Mouse (Mus musculus): ENCODE data around the gene Polr2b. TPM values are rescaled to one million over a fixed set of nuclear protein-coding genes. Genes with fewer than 3 reads are reported as not detected.

The Polr2b gene
- polyA plus RNA-seq, 1 experiment from 2014 or later, result 40.4 TPM

DNA sequence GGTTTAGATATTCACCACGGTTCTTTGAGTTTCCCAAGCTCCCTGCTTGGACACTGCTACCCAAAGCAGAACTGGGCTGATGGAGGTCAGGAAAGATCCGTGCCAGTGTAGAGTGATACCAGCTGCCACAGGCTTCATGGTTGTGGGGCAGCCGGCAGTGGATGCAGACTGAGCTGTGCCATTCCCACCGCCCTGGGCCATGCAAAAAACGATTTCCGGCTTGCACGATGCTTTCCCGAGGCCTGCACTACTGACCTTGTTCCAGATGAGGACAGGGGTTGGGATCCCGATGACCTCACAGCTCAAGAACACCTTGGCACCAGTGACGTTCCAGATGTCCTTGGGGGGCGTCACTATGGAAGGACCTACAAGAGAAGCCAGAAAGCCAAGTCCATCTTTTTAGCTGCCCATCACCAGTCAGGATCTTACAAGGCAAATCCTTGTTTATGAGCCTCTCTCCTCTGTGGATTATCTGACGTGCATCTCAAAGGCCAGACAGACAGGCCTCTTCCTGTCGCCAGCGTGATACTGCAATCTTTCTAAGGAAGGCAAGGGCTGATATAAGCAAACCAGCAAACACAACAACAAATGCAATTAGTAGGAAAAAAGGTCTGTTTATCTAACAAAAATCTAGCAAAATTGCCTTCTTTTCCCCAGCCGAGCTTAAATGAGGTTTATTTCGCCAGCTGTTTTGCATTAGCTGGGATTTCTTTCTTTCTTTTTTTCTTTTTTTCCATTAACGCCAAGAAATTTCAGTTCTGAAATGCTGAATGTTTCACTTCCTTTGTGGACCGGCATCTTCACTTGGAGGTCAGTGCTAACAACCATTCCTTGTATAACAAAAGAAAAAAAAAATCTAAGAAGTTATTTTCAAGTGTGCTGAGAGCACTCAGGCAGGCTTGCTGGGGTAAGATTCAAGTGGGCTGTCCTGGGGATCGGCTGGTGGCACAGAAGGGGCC lies 45.6 kb downstream of the Polr2b start:
- no peaks in the 10 kb centered on the region for H3K36me3 ChIP-seq (ENCODE audit: control insufficient read depth, insufficient read depth)
- no peak overlapping the region for H3K4me2 ChIP-seq (ENCODE audit: low read depth, low read length)
- WGBS, result 64% methylated on average over 19 of the region's 19 CpGs
- H3K9ac ChIP-seq (ENCODE audit: low read length), result no peak overlapping the region
- H3K4me1 ChIP-seq (ENCODE audit: control insufficient read depth, insufficient read depth, low read length), result peaks cover 13% of the 10 kb centered on the region
- H3K4me3 ChIP-seq (ENCODE audit: low read length), result no peak overlapping the region
- no peaks in the 10 kb centered on the region for H3K27me3 ChIP-seq (ENCODE audit: control insufficient read depth, insufficient read depth, low read length)
- H3K9me3 ChIP-seq (replicated peaks; ENCODE audit: control insufficient read depth, low read length), result no peaks in the 10 kb centered on the region
- peak overlapping the region; percentile 32; the same call in 1 of the 2 replicates for H3K27ac ChIP-seq (ENCODE audit: low read length)
- no peak for ATAC-seq (replicated peaks; ENCODE audit: extremely low read depth, insufficient read depth, low FRiP score)

DNA sequence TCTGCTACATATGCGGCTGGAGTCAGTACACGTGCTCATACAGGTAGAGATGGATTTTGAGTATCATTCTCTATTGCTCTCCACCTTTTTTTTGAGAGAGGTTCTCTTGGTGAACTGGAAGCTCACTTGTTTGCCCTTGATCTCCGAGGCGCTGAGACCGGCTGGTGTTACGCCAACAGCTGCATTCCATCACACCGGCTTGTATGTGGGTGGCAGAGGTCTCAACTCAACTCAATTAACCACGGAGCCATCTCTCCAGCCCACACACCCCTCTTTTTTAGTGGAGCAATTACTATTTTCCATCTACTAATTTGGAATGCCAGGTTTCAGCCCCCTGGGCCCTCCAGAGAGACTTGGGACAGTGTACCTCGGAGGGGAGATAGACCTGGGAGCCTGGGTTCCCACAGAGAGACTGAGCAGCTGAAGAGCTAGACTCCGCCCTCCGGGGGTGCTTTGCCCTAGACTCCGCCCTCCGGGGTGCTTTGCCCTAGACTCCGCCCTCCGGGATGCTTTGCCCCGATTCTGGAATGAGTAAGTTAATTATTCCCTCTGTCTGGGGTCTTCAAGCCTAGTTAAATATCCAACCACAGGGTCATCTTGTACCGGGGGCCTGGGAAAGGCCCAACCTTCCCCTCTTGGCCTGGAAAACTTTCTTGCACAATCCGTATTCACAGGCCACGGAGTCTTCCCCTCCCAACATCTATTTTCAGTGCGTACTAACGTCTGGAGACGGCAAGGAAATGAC lies 47.6 kb downstream of the Polr2b start:
- H3K36me3 ChIP-seq (ENCODE audit: control insufficient read depth, insufficient read depth), result no peaks in the 10 kb centered on the region
- peak overlapping the region; percentile 66 for H3K4me2 ChIP-seq (ENCODE audit: low read depth, low read length)
- H3K27ac ChIP-seq (ENCODE audit: low read length), result peak overlapping the region; percentile 72
- no peaks in the 10 kb centered on the region for H3K27me3 ChIP-seq (ENCODE audit: control insufficient read depth, insufficient read depth, low read length)
- H3K9me3 ChIP-seq (replicated peaks; ENCODE audit: control insufficient read depth, low read length), result no peaks in the 10 kb centered on the region
- H3K4me3 ChIP-seq (ENCODE audit: low read length), result peak overlapping the region; percentile 59
- WGBS, result 13% methylated on average over 22 of the region's 22 CpGs
- peak overlapping the region; percentile 69 for H3K9ac ChIP-seq (ENCODE audit: low read length)
- peaks cover 15% of the 10 kb centered on the region for H3K4me1 ChIP-seq (ENCODE audit: control insufficient read depth, insufficient read depth, low read length)
- ATAC-seq (replicated peaks; ENCODE audit: extremely low read depth, insufficient read depth, low FRiP score), result peak; percentile 76

GRCm38 (mm10) chr5:77358347-77358746 lies 48.4 kb downstream of the Polr2b start:
- Histone ChIP-seq H3K27ac (ENCODE audit: low read length) (peak overlapping the region; percentile 72), H3K9me3 (replicated peaks; ENCODE audit: control insufficient read depth, low read length) (no peaks in the 10 kb centered on the region), H3K4me3 (ENCODE audit: low read length) (peak overlapping the region; percentile 59), H3K4me1 (ENCODE audit: control insufficient read depth, insufficient read depth, low read length) (peaks cover 15% of the 10 kb centered on the region), H3K36me3 (ENCODE audit: control insufficient read depth, insufficient read depth) (no peaks in the 10 kb centered on the region), H3K27me3 (ENCODE audit: control insufficient read depth, insufficient read depth, low read length) (no peaks in the 10 kb centered on the region), H3K9ac (ENCODE audit: low read length) (peak overlapping the region; percentile 69), H3K4me2 (ENCODE audit: low read depth, low read length) (peak overlapping the region; percentile 66)
- 4% methylated on average over 10 of the region's 10 CpGs for WGBS
- peak; percentile 66 for ATAC-seq (replicated peaks; ENCODE audit: extremely low read depth, insufficient read depth, low FRiP score)

DNA sequence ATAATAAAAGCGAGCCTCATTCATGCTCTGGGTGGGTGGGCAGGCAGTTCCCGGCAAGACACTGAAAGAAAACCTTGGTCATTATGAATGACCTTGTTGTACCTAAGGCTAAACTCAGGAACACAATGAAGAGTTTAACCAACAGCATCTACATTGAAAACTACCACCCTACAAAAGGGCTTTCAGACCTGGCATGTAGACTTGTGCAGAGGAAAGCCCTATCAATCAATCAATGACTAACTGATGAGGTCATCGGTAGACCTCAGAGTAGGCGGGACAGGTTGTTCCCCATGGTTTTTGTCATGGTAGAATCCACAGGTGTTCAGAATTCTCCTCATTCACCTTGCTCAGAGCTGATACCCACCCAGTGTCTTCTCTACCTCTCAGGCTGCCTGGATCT lies 50.0 kb downstream of the Polr2b start:
- WGBS, result 85% methylated on average over 4 of the region's 4 CpGs
- H3K4me3 ChIP-seq (ENCODE audit: low read length), result no peak overlapping the region
- ATAC-seq (replicated peaks; ENCODE audit: extremely low read depth, insufficient read depth, low FRiP score), result no peak

GRCm38 (mm10) chr5:77361006-77361405 lies 51.1 kb downstream of the Polr2b start:
- no peak overlapping the region for H3K27ac ChIP-seq (ENCODE audit: low read length)
- no peak for ATAC-seq (replicated peaks; ENCODE audit: extremely low read depth, insufficient read depth, low FRiP score)
- H3K9ac ChIP-seq (ENCODE audit: low read length), result no peak overlapping the region
- H3K4me3 ChIP-seq (ENCODE audit: low read length), result no peak overlapping the region
- H3K27me3 ChIP-seq (ENCODE audit: control insufficient read depth, insufficient read depth, low read length), result no peaks in the 10 kb centered on the region
- no peaks in the 10 kb centered on the region for H3K9me3 ChIP-seq (replicated peaks; ENCODE audit: control insufficient read depth, low read length)
- 56% methylated on average over 4 of the region's 4 CpGs for WGBS
- no peaks in the 10 kb centered on the region for H3K36me3 ChIP-seq (ENCODE audit: control insufficient read depth, insufficient read depth)
- peaks cover 13% of the 10 kb centered on the region for H3K4me1 ChIP-seq (ENCODE audit: control insufficient read depth, insufficient read depth, low read length)
- no peak overlapping the region for H3K4me2 ChIP-seq (ENCODE audit: low read depth, low read length)

More for the DNA sequence above, 50.0 kb downstream of the Polr2b start:
- no peaks in the 10 kb centered on the region for H3K36me3 ChIP-seq (ENCODE audit: control insufficient read depth, insufficient read depth)
- no peaks in the 10 kb centered on the region for H3K9me3 ChIP-seq (replicated peaks; ENCODE audit: control insufficient read depth, low read length)
- H3K9ac ChIP-seq (ENCODE audit: low read length), result no peak overlapping the region
- H3K4me2 ChIP-seq (ENCODE audit: low read depth, low read length), result no peak overlapping the region
- no peak overlapping the region for H3K27ac ChIP-seq (ENCODE audit: low read length)
- peaks cover 16% of the 10 kb centered on the region for H3K4me1 ChIP-seq (ENCODE audit: control insufficient read depth, insufficient read depth, low read length)
- H3K27me3 ChIP-seq (ENCODE audit: control insufficient read depth, insufficient read depth, low read length), result no peaks in the 10 kb centered on the region

- Histone ChIP-seq H3K36me3 (ENCODE audit: control insufficient read depth, insufficient read depth) (no peaks in the 10 kb centered on the region), H3K27me3 (ENCODE audit: control insufficient read depth, insufficient read depth, low read length) (no peaks in the 10 kb centered on the region), H3K9me3 (replicated peaks; ENCODE audit: control insufficient read depth, low read length) (no peaks in the 10 kb centered on the region), H3K4me1 (ENCODE audit: control insufficient read depth, insufficient read depth, low read length) (peaks cover 13% of the 10 kb centered on the region), H3K27ac (ENCODE audit: low read length) (no peak overlapping the region), H3K9ac (ENCODE audit: low read length) (no peak overlapping the region), H3K4me2 (ENCODE audit: low read depth, low read length) (no peak overlapping the region), H3K4me3 (ENCODE audit: low read length) (no peak overlapping the region)
- no peak for ATAC-seq (replicated peaks; ENCODE audit: extremely low read depth, insufficient read depth, low FRiP score)
- 41% methylated on average over 3 of the region's 3 CpGs for WGBS
Observed at GRCm38 (mm10) chr5:77362120-77362519, 52.2 kb downstream of the Polr2b start.

DNA sequence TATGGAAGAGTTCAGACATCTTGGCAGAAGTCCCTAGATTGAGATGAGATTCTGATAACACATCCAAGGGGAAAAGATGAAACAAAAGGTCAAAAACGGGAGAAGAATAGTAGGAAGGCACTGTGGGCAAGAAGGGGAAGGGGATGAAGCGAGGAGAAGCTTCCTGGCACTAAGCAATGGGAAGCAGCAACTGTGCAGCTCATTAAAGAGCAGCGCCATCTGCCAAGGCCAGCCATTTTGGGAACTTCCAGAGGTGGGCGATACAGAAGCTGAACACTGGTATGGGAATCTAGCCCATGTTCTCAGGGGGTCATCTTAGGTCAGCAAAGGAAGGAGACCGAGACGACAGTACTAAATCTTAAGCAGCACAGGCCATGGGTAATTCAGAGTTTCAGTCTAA lies 53.7 kb downstream of the Polr2b start:
- H3K4me1 ChIP-seq (ENCODE audit: control insufficient read depth, insufficient read depth, low read length), result peaks cover 7% of the 10 kb centered on the region
- no peak overlapping the region for H3K4me2 ChIP-seq (ENCODE audit: low read depth, low read length)
- 85% methylated on average over 6 of the region's 6 CpGs for WGBS
- H3K4me3 ChIP-seq (ENCODE audit: low read length), result no peak overlapping the region
- no peak overlapping the region for H3K9ac ChIP-seq (ENCODE audit: low read length)
- H3K36me3 ChIP-seq (ENCODE audit: control insufficient read depth, insufficient read depth), result no peaks in the 10 kb centered on the region
- no peaks in the 10 kb centered on the region for H3K9me3 ChIP-seq (replicated peaks; ENCODE audit: control insufficient read depth, low read length)
- no peak overlapping the region for H3K27ac ChIP-seq (ENCODE audit: low read length)
- no peak for ATAC-seq (replicated peaks; ENCODE audit: extremely low read depth, insufficient read depth, low FRiP score)
- H3K27me3 ChIP-seq (ENCODE audit: control insufficient read depth, insufficient read depth, low read length), result no peaks in the 10 kb centered on the region

DNA sequence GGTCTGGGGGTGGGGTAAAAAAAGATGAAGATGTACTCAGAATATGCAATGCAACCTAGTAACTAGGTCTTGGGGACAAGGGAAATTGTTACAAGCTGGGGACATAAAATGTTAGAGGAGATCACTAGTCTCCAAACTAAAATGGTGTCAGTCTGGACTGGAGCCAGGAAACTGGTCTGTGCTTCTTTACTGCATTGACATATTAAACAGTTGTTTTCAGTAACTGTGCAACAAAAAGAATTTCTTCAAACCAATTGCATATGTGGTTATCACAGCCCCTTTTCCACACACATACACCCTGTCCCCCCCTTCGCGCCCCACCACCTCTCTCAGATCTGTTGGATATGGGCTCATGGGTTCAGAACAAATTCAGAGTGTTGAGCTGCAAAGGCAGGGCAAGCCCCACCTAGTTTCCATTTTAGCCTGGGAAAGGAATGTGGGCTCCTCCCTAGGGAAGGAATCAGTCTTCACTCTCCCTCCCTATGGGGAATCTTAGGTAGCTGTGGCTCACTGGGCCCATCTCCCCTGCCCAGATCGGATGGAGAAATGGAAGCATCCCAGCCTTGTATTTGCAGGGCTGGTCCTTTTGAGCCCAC lies 54.6 kb downstream of the Polr2b start:
- peak overlapping the region; percentile 14; the same call in 1 of the 2 replicates for H3K27ac ChIP-seq (ENCODE audit: low read length)
- H3K27me3 ChIP-seq (ENCODE audit: control insufficient read depth, insufficient read depth, low read length), result no peaks in the 10 kb centered on the region
- no peaks in the 10 kb centered on the region for H3K9me3 ChIP-seq (replicated peaks; ENCODE audit: control insufficient read depth, low read length)
- H3K4me3 ChIP-seq (ENCODE audit: low read length), result no peak overlapping the region
- ATAC-seq (replicated peaks; ENCODE audit: extremely low read depth, insufficient read depth, low FRiP score), result no peak
- no peak overlapping the region for H3K9ac ChIP-seq (ENCODE audit: low read length)
- no peaks in the 10 kb centered on the region for H3K36me3 ChIP-seq (ENCODE audit: control insufficient read depth, insufficient read depth)
- H3K4me2 ChIP-seq (ENCODE audit: low read depth, low read length), result no peak overlapping the region
- H3K4me1 ChIP-seq (ENCODE audit: control insufficient read depth, insufficient read depth, low read length), result peaks cover 6% of the 10 kb centered on the region
- WGBS, result 72% methylated on average over 3 of the region's 3 CpGs
